Mouse (Mus musculus): ENCODE measurements around the gene Tmem206. TPM values are rescaled to one million over a fixed set of nuclear protein-coding genes. Genes with fewer than 3 reads are reported as not detected.

Gene Tmem206
- polyA plus RNA-seq, 1 experiment from 2014 or later, result 13.1 TPM

DNA sequence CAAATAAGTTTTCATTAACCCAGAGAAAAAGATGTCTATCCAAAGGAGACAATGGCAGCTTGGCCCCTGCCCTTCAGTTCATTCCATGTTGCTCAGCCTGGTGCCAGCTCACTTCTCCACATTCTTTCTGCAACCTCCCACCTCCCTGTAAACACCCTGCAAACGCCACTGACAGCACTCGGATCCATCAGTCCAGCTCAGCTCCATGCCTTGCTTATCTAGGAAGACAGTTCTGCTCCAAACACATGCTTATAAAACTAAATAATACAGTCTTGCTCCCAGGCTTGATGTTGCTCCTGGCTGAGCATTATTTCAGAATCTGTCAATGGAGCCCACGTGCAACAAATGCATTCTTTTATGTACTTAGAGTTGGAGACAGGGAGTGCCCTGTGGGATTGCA is 29.9 kb upstream of the Tmem206 start:
- no peak for TF ChIP-seq CTCF (IDR thresholded peaks at IDR 0.05)
- no peak for TF ChIP-seq EP300 (IDR thresholded peaks at IDR 0.05)
- no peak overlapping the region for H3K4me3 ChIP-seq (ENCODE audit: low read depth, low read length)
- no peak overlapping the region for H3K9ac ChIP-seq (replicated peaks; ENCODE audit: low read depth)
- H3K27ac ChIP-seq (ENCODE audit: low read length), result no peak overlapping the region
- H3K4me2 ChIP-seq (replicated peaks; ENCODE audit: low read depth, low read length), result no peak overlapping the region
- no peaks in the 10 kb centered on the region for H3K36me3 ChIP-seq (ENCODE audit: insufficient read depth, low read length)
- WGBS, result 11% methylated on average over 3 of the region's 3 CpGs
- no peak for ATAC-seq
- no peak for DNase-seq (ENCODE audit: low spot score)
- H3K9me3 ChIP-seq (ENCODE audit: low read length), result no peaks in the 10 kb centered on the region
- 0 out of 2 replicates have a peak, but pooled peaks cover 2% of the 10 kb centered on the region for H3K4me1 ChIP-seq (ENCODE audit: insufficient read depth, low read depth, low read length)
- no peaks in the 10 kb centered on the region for H3K27me3 ChIP-seq (replicated peaks; ENCODE audit: insufficient read depth, low read length)

DNA sequence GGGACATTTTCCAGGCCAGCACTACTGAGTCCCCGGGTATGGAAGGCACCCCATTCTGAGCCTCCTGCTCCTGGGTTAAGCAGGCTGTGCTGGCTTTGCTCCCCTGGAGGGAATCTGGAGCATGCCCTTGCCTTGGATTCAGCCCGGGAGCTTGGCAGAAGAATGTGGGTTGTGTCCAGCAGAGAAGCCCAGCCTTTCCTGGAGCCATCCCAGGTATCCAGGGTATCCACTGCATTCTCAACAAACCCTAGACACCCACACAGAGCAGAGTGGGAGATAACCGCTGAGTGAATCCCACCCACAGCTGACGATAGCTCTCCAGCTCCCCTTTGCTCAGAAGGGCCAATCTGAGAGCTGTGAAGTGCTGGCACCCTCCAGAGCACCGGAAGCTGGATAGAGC is 29.3 kb upstream of the Tmem206 start:
- no peak for TF ChIP-seq CTCF (IDR thresholded peaks at IDR 0.05)
- TF ChIP-seq EP300 (IDR thresholded peaks at IDR 0.05), result no peak
- Histone ChIP-seq H3K9ac (replicated peaks; ENCODE audit: low read depth) (no peak overlapping the region), H3K27ac (ENCODE audit: low read length) (no peak overlapping the region), H3K4me2 (replicated peaks; ENCODE audit: low read depth, low read length) (no peak overlapping the region), H3K27me3 (replicated peaks; ENCODE audit: insufficient read depth, low read length) (no peaks in the 10 kb centered on the region), H3K4me3 (ENCODE audit: low read depth, low read length) (no peak overlapping the region), H3K4me1 (ENCODE audit: insufficient read depth, low read depth, low read length) (0 out of 2 replicates have a peak, but pooled peaks cover 2% of the 10 kb centered on the region), H3K36me3 (ENCODE audit: insufficient read depth, low read length) (no peaks in the 10 kb centered on the region), H3K9me3 (ENCODE audit: low read length) (no peaks in the 10 kb centered on the region)
- 43% methylated on average over 5 of the region's 5 CpGs for WGBS
- ATAC-seq (peak; percentile 55), DNase-seq (ENCODE audit: low spot score) (peak; percentile 36)

DNA sequence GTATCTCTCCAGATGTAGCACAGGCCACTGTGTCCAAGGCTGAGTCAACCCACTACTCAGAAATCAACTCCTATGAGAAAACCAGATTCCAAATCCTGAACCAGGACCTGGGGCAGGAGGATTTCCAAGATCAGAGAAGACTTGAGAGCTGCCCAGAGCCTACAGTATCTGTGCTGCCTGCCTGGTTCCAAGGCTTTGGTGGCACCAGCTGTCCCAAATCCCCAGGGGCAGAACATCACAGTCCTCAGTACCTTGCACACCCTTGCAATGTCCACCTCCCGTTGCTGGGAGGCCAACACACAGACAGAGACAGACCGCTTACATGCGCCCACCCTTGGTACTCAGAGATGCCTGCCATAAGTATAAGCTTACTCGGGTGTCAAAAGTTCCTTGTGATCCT is 27.4 kb upstream of the Tmem206 start:
- no peaks in the 10 kb centered on the region for H3K27me3 ChIP-seq (replicated peaks; ENCODE audit: insufficient read depth, low read length)
- WGBS, result 83% methylated on average over 4 of the region's 4 CpGs

DNA sequence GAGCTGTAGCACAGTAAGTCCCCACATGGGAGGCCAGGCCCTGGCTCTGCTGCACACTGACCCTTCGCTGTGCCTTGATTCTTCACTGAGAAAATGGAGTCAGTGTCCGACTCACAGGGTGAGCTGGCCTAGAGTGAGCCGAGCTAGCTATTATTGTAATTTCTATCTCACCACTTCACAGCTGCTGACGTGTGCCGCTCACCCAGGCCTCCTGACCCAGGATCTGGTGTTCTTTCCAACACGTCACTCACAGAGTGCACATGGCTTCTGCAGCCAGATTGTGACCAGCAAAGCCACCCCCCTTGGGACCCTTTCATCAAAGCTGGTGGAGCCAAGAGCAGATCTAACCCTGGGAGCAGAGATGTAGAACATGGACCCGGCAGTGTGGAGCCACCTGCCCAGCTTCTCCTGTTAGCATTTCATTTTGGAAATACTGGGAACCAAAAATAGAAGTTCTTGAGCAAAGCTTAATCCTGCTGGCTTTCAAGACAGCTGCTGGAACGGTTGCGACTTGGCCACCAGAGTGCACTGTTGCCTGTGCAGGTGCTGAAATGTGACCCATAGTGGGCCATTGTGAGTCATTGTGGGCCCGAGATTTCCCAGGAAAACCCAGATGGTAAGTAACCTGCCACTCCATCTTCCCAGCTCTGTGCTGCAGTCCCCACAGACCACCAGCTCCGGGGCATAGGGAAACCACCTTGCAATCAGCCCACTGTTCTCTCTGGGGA is 26.3 kb upstream of the Tmem206 start:
- no peaks in the 10 kb centered on the region for H3K9me3 ChIP-seq (ENCODE audit: low read length)
- H3K4me1 ChIP-seq (ENCODE audit: insufficient read depth, low read depth, low read length), result 0 out of 2 replicates have a peak, but pooled peaks cover 2% of the 10 kb centered on the region
- H3K4me2 ChIP-seq (replicated peaks; ENCODE audit: low read depth, low read length), result no peak overlapping the region
- TF ChIP-seq EP300 (IDR thresholded peaks at IDR 0.05) (no peak), CTCF (IDR thresholded peaks at IDR 0.05) (peak; percentile 78)
- DNase-seq (ENCODE audit: low spot score), result peak; percentile 70
- H3K27ac ChIP-seq (ENCODE audit: low read length), result no peak overlapping the region
- WGBS, result 55% methylated on average over 11 of the region's 11 CpGs
- H3K36me3 ChIP-seq (ENCODE audit: insufficient read depth, low read length), result no peaks in the 10 kb centered on the region
- no peak overlapping the region for H3K9ac ChIP-seq (replicated peaks; ENCODE audit: low read depth)
- H3K4me3 ChIP-seq (ENCODE audit: low read depth, low read length), result no peak overlapping the region
- ATAC-seq, result no peak
- H3K27me3 ChIP-seq (replicated peaks; ENCODE audit: insufficient read depth, low read length), result no peaks in the 10 kb centered on the region

More for the DNA sequence above, 27.4 kb upstream of the Tmem206 start:
- H3K4me1 ChIP-seq (ENCODE audit: insufficient read depth, low read depth, low read length), result 0 out of 2 replicates have a peak, but pooled peaks cover 2% of the 10 kb centered on the region
- no peak overlapping the region for H3K9ac ChIP-seq (replicated peaks; ENCODE audit: low read depth)
- TF ChIP-seq EP300 (IDR thresholded peaks at IDR 0.05), result no peak
- TF ChIP-seq CTCF (IDR thresholded peaks at IDR 0.05), result no peak
- ATAC-seq, result no peak
- no peak overlapping the region for H3K4me2 ChIP-seq (replicated peaks; ENCODE audit: low read depth, low read length)
- no peak overlapping the region for H3K4me3 ChIP-seq (ENCODE audit: low read depth, low read length)
- no peak for DNase-seq (ENCODE audit: low spot score)
- H3K9me3 ChIP-seq (ENCODE audit: low read length), result no peaks in the 10 kb centered on the region
- no peak overlapping the region for H3K27ac ChIP-seq (ENCODE audit: low read length)
- no peaks in the 10 kb centered on the region for H3K36me3 ChIP-seq (ENCODE audit: insufficient read depth, low read length)

DNA sequence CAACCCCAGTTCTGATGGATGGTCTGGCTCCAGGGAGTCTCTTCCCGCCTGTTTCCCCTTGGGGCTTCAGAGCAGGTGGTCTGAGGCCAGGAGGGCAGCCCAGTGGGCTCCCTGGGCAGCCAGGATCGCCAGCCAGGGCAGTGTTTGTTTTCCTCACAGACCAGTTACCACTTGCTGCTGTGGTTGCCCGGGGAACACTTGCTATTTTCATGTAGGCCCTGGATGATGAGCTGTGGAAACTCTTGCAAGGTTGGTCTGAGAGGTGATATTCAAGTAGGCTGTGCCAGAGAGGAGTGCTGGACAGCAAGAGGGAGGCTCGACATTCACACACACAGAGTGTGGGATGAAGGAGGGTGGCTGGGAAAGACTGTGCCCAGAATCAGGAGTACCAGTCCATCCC is 23.8 kb upstream of the Tmem206 start:
- WGBS, result 25% methylated on average over 4 of the region's 4 CpGs
- peak; percentile 43 for DNase-seq (ENCODE audit: low spot score)
- Histone ChIP-seq H3K36me3 (ENCODE audit: insufficient read depth, low read length) (no peaks in the 10 kb centered on the region), H3K27me3 (replicated peaks; ENCODE audit: insufficient read depth, low read length) (no peaks in the 10 kb centered on the region), H3K27ac (ENCODE audit: low read length) (peak overlapping the region; percentile 16; the same call in 1 of the 2 replicates), H3K4me3 (ENCODE audit: low read depth, low read length) (no peak overlapping the region), H3K4me1 (ENCODE audit: insufficient read depth, low read depth, low read length) (peaks cover 4% of the 10 kb centered on the region; the same call in 1 of the 2 replicates), H3K4me2 (replicated peaks; ENCODE audit: low read depth, low read length) (no peak overlapping the region), H3K9ac (replicated peaks; ENCODE audit: low read depth) (no peak overlapping the region), H3K9me3 (ENCODE audit: low read length) (no peaks in the 10 kb centered on the region)
- TF ChIP-seq EP300 (IDR thresholded peaks at IDR 0.05) (no peak), CTCF (IDR thresholded peaks at IDR 0.05) (no peak)
- ATAC-seq, result peak; percentile 6; the same call in 1 of the 2 replicates

DNA sequence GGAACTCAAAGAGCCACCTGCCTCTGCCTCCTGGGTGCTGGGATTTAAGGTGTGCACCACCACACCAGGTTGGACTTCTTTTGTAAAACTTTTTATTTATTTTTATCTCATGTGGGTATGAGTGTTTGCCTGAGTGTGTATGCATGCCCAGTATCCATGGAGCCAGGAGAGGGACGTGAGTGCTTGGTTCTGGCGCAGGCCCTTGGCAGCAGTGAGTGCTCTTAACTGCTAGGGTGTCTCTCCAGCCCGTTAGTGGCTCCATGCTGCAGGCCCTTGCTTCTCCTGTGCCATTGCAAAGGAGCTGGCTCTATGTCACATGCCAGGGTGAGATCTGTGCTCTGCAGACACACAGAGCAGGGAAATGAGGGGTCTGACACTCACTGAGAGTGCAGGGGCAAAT is 22.0 kb upstream of the Tmem206 start:
- H3K27me3 ChIP-seq (replicated peaks; ENCODE audit: insufficient read depth, low read length), result no peaks in the 10 kb centered on the region
- 38% methylated on average over 3 of the region's 3 CpGs for WGBS
- H3K9me3 ChIP-seq (ENCODE audit: low read length), result no peaks in the 10 kb centered on the region
- DNase-seq (ENCODE audit: low spot score) (peak; percentile 83), ATAC-seq (peak; percentile 91)
- H3K4me1 ChIP-seq (ENCODE audit: insufficient read depth, low read depth, low read length), result peaks cover 4% of the 10 kb centered on the region; the same call in 1 of the 2 replicates
- no peak overlapping the region for H3K4me2 ChIP-seq (replicated peaks; ENCODE audit: low read depth, low read length)
- no peak overlapping the region for H3K9ac ChIP-seq (replicated peaks; ENCODE audit: low read depth)
- TF ChIP-seq CTCF (IDR thresholded peaks at IDR 0.05), result no peak
- no peaks in the 10 kb centered on the region for H3K36me3 ChIP-seq (ENCODE audit: insufficient read depth, low read length)
- H3K27ac ChIP-seq (ENCODE audit: low read length), result 0 out of 2 replicates have a peak overlapping the region, but pooled peaks have one; percentile 7
- H3K4me3 ChIP-seq (ENCODE audit: low read depth, low read length), result no peak overlapping the region

All from lung, postnatal 0 days (tissue).